Mouse (Mus musculus) embryonic facial prominence, embryonic 14.5 days (tissue): Measurements from ENCODE around the gene Flrt1. TPM values are rescaled to one million over a fixed set of nuclear protein-coding genes. Genes with fewer than 3 reads are reported as not detected.

Experiments
- ATAC-seq: fragments of 200-750 bp; cut with Nextera tagmentation; 2 replicates; pipeline ENCODE4 v1.8.0; 2017; ENCODE audit warnings: low read depth, moderate number of reproducible peaks, moderate TSS enrichment
- DNase-seq: peaks from one replicate; pipeline ENCODE4 v3.0.0-alpha.2; 2015; ENCODE audit warnings: low spot score
- H3K27ac ChIP-seq: fragments of 300-500 bp; sonication (generic); replicated peaks from 2 replicates; pipeline ENCODE4 v1.5.1; 2014; ENCODE audit warnings: low read depth, mild to moderate bottlenecking, low read length, moderate library complexity
- H3K27me3 ChIP-seq: fragments of 300-500 bp; sonication (generic); replicated peaks from 2 replicates; pipeline ENCODE4 v1.6.1; 2014; ENCODE audit warnings: low read length; ENCODE audit not compliant: control insufficient read depth, insufficient read depth
- H3K36me3 ChIP-seq: fragments of 300-500 bp; sonication (generic); 2 replicates; pipeline ENCODE4 v1.6.1; 2014; ENCODE audit warnings: low read length, mixed read lengths; ENCODE audit not compliant: control insufficient read depth, insufficient read depth
- H3K4me1 ChIP-seq: fragments of 300-500 bp; sonication (generic); 2 replicates; pipeline ENCODE4 v1.6.1; 2014; ENCODE audit warnings: antibody characterized with exemption, low read length; ENCODE audit not compliant: control insufficient read depth, insufficient read depth
- H3K4me2 ChIP-seq: fragments of 300-500 bp; sonication (generic); 2 replicates; pipeline ENCODE4 v1.6.1; 2014; ENCODE audit warnings: low read depth, mild to moderate bottlenecking, low read length, moderate library complexity, mixed read lengths
- H3K4me3 ChIP-seq: fragments of 300-500 bp; sonication (generic); 2 replicates; pipeline ENCODE4 v1.5.1; 2014; ENCODE audit warnings: low read depth, mild to moderate bottlenecking, low read length
- H3K9ac ChIP-seq: fragments of 300-500 bp; sonication (generic); 2 replicates; pipeline ENCODE4 v1.6.1; 2014; ENCODE audit warnings: low read depth, mild to moderate bottlenecking, low read length, moderate library complexity, mixed read lengths
- H3K9me3 ChIP-seq: fragments of 300-500 bp; sonication (generic); 2 replicates; pipeline ENCODE4 v1.6.1; 2016; ENCODE audit warnings: low read length; ENCODE audit not compliant: control insufficient read depth
- WGBS: fragments of 180-500 bp; shearing (Covaris S2); extraction: QIAGEN DNeasy Blood & Tissue Kit; methylation state at CpG from one replicate; pipeline ENCODE4 v1.1.7; 2014; 5-methylcytosine and 5-hydroxymethylcytosine counted together
- polyA plus RNA-seq: library from polyadenylated mRNA; unstranded; fragments of >200 nt; fragmentation: Nextera tagmentation; extraction: Ambion mirVana; gene quantifications from 2 replicates; pipeline ENCODE4 v1.2.1, GENCODE M21; 2014

The Flrt1 gene
- polyA plus RNA-seq, 1 experiment from 2014 or later: 10.4 TPM

DNA sequence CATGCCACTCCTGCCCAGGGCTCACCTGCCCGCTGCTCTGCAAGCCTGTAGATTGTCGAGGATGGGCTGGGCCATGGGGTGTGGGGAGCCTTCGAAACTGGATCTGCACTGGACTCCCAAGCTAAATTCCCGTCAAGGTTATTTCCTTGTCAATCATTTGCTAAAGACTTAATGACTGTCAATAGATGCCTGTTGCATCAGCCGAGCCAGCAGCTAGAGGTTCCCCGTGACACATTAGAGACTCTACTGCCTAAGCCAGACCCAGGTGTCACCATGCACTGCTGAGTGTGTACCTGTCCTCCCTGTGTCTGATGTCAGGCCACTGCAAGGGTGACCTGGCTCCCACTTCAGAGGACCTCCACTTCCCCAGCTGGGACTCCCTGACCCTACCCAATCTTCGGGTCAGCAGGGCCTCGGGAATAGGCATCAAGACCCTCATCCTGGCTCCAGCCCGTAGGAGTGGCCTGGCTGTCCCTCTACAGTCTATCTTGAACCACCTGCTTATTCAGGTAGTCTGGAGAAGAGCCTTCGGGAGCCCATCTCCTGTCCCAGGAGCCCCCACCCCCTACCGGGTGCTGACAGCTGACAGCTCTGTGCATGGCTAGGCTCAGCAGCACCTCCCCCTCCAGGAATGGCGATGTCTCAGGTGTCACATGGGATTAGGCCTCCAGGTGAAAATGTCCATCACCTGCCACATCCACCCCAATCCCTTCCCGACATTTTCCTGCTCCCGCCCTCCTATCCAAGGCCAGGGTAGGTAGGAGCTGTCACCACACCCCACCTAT, 31.4 kb upstream of the Flrt1 start:
- no peaks in the 10 kb centered on the region for H3K9me3 ChIP-seq
- DNase-seq (no peak), ATAC-seq (no peak)
- peaks cover 71% of the 10 kb centered on the region for H3K4me1 ChIP-seq
- WGBS: 37% methylated on average over 14 of the region's 14 CpGs
- no peaks in the 10 kb centered on the region for H3K27me3 ChIP-seq
- H3K9ac ChIP-seq: no peak overlapping the region
- H3K36me3 ChIP-seq: no peaks in the 10 kb centered on the region
- no peak overlapping the region for H3K4me3 ChIP-seq
- no peak overlapping the region for H3K4me2 ChIP-seq
- H3K27ac ChIP-seq: peak overlapping the region; percentile 57

DNA sequence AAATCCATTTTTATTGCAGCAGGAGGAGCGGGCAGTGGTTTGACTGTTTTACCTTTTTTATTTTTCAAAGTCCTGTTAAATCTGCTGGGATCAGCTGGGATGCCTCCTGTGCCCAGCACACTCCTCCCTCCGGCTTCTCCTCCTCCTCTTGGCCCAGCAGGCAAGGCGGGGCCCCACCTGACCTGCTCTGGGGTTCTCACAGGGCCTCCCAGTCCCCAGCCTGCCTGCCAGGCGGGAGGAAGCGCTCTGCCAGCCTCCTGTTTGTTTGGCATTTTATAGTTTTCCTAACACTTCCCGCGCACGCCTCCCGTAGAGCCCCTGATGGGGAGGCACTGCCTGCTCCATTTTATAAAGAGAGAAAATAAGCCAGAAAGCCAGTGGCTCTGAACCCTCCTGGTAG, 30.5 kb upstream of the Flrt1 start:
- DNase-seq: peak; percentile 79
- Histone ChIP-seq H3K9me3 (no peaks in the 10 kb centered on the region), H3K4me3 (no peak overlapping the region), H3K4me2 (peak overlapping the region; percentile 31), H3K9ac (0 out of 2 replicates have a peak overlapping the region, but pooled peaks have one; percentile 1), H3K27me3 (no peaks in the 10 kb centered on the region), H3K4me1 (peaks cover 67% of the 10 kb centered on the region), H3K27ac (peak overlapping the region; percentile 57), H3K36me3 (no peaks in the 10 kb centered on the region)
- 12% methylated on average over 9 of the region's 9 CpGs for WGBS
- peak; percentile 71 for ATAC-seq

DNA sequence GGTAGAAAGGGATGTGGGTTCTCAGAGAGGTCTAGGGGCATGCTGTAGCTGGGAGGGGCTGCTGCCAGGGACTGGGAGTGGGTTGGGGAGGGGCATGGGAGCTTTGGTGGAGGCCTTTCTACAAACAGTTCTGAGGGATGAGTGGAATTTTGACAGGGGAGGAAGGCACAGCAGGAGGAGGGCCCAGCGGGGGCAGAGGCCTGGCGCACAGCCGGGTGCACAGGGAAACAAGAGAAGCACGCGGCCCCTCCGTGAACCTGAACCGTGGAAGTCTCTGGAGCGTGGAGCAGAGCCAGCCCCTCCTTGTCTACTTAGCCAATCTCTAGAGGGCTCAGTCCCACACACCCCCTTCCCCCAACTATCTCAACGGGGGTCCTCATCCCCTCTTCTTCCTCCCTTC, 30.0 kb upstream of the Flrt1 start:
- peak; percentile 92 for DNase-seq
- H3K4me3 ChIP-seq: no peak overlapping the region
- WGBS: 0% methylated on average over 3 of the region's 9 CpGs
- H3K27ac ChIP-seq: peak overlapping the region; percentile 57
- H3K4me2 ChIP-seq: peak overlapping the region; percentile 31
- ATAC-seq: peak; percentile 80
- H3K27me3 ChIP-seq: no peaks in the 10 kb centered on the region
- no peaks in the 10 kb centered on the region for H3K9me3 ChIP-seq
- H3K4me1 ChIP-seq: peaks cover 62% of the 10 kb centered on the region
- H3K36me3 ChIP-seq: no peaks in the 10 kb centered on the region
- no peak overlapping the region for H3K9ac ChIP-seq

DNA sequence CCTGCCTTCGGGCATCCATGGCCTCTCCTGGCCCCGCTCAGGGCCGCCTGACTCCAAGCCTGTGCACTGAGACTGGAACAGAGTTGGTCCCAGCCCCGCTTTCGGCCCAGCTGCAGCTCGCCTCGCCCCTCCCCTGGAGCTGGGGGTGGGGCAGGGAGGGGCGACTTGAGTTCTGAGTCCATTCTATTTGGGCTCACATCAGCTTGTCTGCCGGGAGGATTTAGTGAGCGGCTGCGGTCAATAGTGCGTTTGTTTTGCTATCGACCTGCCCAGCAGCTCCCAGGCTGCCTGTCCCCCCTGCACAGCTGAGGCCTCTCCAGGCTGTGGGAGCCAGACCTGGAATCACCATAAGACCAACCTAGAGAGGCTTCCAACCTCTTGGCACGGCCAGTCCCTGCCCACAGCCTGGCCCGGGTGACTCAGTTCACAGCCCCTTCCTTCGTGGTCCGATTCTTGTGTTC, 29.1 kb upstream of the Flrt1 start:
- Histone ChIP-seq H3K4me2 (peak overlapping the region; percentile 23; the same call in 1 of the 2 replicates), H3K9me3 (no peaks in the 10 kb centered on the region), H3K36me3 (no peaks in the 10 kb centered on the region), H3K27me3 (no peaks in the 10 kb centered on the region), H3K4me3 (no peak overlapping the region), H3K27ac (peak overlapping the region; percentile 57), H3K9ac (0 out of 2 replicates have a peak overlapping the region, but pooled peaks have one; percentile 11), H3K4me1 (peaks cover 55% of the 10 kb centered on the region)
- peak; percentile 32 for ATAC-seq
- DNase-seq: peak; percentile 77
- 17% methylated on average over 12 of the region's 17 CpGs for WGBS

DNA sequence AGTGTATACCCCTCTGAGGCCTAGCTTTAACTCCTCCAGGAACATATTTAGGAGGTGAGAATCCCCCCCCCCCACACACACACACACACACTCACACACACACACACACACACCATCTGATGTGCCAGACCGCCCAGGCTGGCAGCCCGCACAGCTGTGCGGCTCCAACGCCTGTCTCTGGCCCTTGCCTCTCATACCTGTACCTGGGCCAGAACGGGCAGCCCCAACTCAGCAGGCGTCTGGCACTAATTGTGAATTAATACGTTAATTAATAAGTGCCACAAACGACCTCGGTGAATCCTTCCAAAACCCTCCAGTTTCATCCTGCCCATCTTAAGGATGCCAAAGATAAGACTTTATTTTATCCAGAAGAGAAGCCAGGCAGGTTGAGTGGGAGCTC, 27.9 kb upstream of the Flrt1 start:
- Histone ChIP-seq H3K4me3 (no peak overlapping the region), H3K27me3 (no peaks in the 10 kb centered on the region), H3K36me3 (no peaks in the 10 kb centered on the region), H3K9ac (0 out of 2 replicates have a peak overlapping the region, but pooled peaks have one; percentile 10), H3K4me2 (no peak overlapping the region), H3K4me1 (peaks cover 58% of the 10 kb centered on the region), H3K27ac (no peak overlapping the region), H3K9me3 (no peaks in the 10 kb centered on the region)
- WGBS: 82% methylated on average over 9 of the region's 9 CpGs
- DNase-seq (no peak), ATAC-seq (no peak)

DNA sequence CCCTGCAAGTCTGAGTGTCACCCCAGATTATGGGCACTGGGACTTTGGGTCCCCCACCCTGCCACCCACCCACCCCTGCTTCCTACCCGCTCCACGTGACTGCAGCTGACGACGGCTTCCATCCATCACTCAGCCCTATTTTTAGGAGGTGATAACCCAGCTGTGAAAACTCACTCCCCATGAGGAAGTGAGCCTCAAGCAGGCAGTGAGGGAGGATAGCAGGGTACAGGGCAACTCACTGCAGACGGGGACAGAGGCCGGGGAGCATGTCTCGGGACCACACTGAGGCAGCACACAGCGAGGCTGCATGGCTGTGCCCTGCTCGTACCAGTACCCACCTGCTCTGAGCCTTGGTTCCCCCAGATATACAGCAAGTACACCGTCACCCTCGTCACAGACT, 24.8 kb upstream of the Flrt1 start:
- H3K4me1 ChIP-seq: peaks cover 33% of the 10 kb centered on the region
- no peak overlapping the region for H3K4me3 ChIP-seq
- H3K9ac ChIP-seq: no peak overlapping the region
- WGBS: 71% methylated on average over 11 of the region's 11 CpGs
- no peaks in the 10 kb centered on the region for H3K9me3 ChIP-seq
- H3K4me2 ChIP-seq: no peak overlapping the region
- no peak for DNase-seq
- no peak for ATAC-seq
- no peaks in the 10 kb centered on the region for H3K36me3 ChIP-seq
- no peak overlapping the region for H3K27ac ChIP-seq
- H3K27me3 ChIP-seq: no peaks in the 10 kb centered on the region

DNA sequence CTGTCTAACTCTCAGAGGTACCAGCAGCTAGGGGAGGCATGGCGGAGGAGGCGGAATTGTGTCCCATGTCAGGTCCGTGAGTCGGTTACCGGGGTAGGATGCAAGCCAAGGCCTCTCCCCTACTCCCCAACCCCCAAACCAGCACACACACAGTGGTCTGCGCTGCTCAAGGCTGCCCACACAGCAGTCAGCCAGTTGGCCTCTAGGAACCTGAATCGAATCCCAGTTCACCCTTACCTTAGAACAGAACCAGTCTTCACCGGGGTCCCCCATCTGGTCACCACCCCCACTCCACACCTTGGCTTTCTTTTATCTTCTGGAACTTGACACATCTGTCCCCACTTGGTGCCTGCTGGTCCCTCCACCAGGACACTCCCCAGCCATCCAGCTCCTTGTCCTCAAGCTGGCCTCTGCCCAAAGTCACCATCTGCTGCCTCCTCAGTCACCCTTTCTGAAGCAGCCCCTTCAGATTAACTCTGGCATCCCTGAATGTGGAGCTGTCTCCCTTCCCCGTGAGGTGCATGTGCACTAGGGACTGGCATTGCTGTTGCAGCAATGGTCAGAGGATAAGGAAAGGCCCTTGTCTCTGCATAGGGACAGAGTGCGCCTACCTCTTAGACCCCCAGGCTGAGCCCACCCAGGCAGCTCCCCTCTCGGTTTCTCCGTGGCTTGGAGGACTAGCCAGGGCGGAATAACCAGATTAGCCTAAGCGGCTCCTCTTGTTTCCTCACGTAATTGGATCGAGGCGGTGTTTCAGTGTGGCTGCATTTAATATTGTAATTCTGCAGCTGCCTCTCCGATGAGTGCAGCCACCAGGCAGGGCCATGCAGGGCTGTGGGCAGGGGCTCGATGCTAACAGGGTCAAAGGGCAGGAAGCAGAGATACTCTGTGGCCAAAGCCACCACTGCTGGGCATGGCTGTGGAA, 23.3 kb upstream of the Flrt1 start:
- no peak overlapping the region for H3K4me3 ChIP-seq
- ATAC-seq: peak; percentile 65; the same call in 1 of the 2 replicates
- 43% methylated on average over 19 of the region's 19 CpGs for WGBS
- H3K4me2 ChIP-seq: no peak overlapping the region
- peak; percentile 89 for DNase-seq
- H3K9ac ChIP-seq: peak overlapping the region; percentile 48; the same call in 1 of the 2 replicates
- H3K27ac ChIP-seq: no peak overlapping the region
- no peaks in the 10 kb centered on the region for H3K9me3 ChIP-seq
- no peaks in the 10 kb centered on the region for H3K36me3 ChIP-seq
- peaks cover 18% of the 10 kb centered on the region; the same call in 1 of the 2 replicates for H3K4me1 ChIP-seq
- no peaks in the 10 kb centered on the region for H3K27me3 ChIP-seq

DNA sequence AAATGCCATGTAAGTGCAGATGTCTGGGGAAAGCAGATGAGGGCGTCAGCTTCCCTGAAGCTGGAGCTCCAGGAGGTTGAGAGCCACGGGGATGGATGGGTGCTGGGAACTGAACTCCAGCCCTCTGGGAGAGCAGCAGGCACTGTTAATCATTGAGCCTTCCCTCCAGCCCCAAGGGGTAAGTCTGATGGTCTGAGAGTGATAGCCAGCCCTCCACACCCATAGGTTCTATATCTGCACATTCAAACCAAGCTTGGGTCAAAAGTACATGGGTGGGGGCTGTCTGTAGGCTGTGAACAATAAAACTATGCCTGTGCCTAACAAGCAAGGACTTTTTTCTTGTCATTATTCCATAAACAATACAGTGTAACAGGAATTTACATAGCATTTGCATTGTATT, 21.4 kb upstream of the Flrt1 start:
- ATAC-seq (no peak), DNase-seq (no peak)
- WGBS: 57% methylated on average over 2 of the region's 2 CpGs
- Histone ChIP-seq H3K27me3 (no peaks in the 10 kb centered on the region), H3K4me3 (no peak overlapping the region), H3K4me1 (peaks cover 20% of the 10 kb centered on the region; the same call in 1 of the 2 replicates), H3K27ac (no peak overlapping the region), H3K36me3 (no peaks in the 10 kb centered on the region), H3K9me3 (no peaks in the 10 kb centered on the region), H3K9ac (no peak overlapping the region), H3K4me2 (no peak overlapping the region)
